Mouse (Mus musculus) myocyte (in vitro differentiated cells): ENCODE measurements at regions not wholly inside any gene's neighbourhood (a gene's known extent, or its start where the extent isn't known, plus 50 kb on each side); places are given as distances from the start of the nearest gene placed in this dataset.

ENCODE experiments used
- H3K27me3 ChIP-seq: one replicate; pipeline ENCODE4 v1.6.1; 2011; ENCODE audit not compliant: control insufficient read depth, insufficient read depth, insufficient read length
- H3K36me3 ChIP-seq: one replicate; pipeline ENCODE4 v1.6.1; 2011; ENCODE audit not compliant: control insufficient read depth, insufficient read depth
- H3K4me2 ChIP-seq: one replicate; pipeline ENCODE4 v1.6.1; 2011; ENCODE audit warnings: low read depth, control low read depth
- H3K4me3 ChIP-seq: one replicate; pipeline ENCODE4 v1.5.1; 2011; ENCODE audit warnings: mild to moderate bottlenecking, control low read depth, moderate library complexity
- H3K79me2 ChIP-seq: one replicate; pipeline ENCODE4 v1.6.1; 2011; ENCODE audit not compliant: control insufficient read depth, insufficient read depth
- H3ac ChIP-seq: one replicate; pipeline ENCODE4 v1.6.1; 2011; ENCODE audit not compliant: control insufficient read depth, insufficient read length
- CEBPB ChIP-seq: IDR thresholded peaks from 2 replicates; pipeline ENCODE4 v1.6.1; 2011; ENCODE audit warnings: mild to moderate bottlenecking, moderate library complexity; ENCODE audit not compliant: poor library complexity, insufficient read depth, severe bottlenecking
- E2F4 ChIP-seq: IDR thresholded peaks from one replicate; pipeline ENCODE4 v1.6.1; 2011; ENCODE audit warnings: mild to moderate bottlenecking, control low read depth, moderate library complexity; ENCODE audit not compliant: insufficient read depth
- MAX ChIP-seq: IDR thresholded peaks from one replicate; pipeline ENCODE4 v1.6.1; 2011; ENCODE audit warnings: low read depth, mild to moderate bottlenecking, control low read depth
- MYOD1 ChIP-seq, 3 experiments: IDR thresholded peaks; one replicate each; pipeline ENCODE4 v1.6.1; 2011; ENCODE audit warnings: control low read depth in 2 of 3, low read depth in 2 of 3, mild to moderate bottlenecking in 2 of 3, moderate library complexity in 1 of 3; ENCODE audit not compliant: insufficient read length in 2 of 3, control insufficient read depth in 1 of 3
- MYOG ChIP-seq, 3 experiments: IDR thresholded peaks; one replicate each; pipeline ENCODE4 v1.6.1; 2011; ENCODE audit warnings: control low read depth in 2 of 3, low read depth in 2 of 3, mild to moderate bottlenecking in 2 of 3; ENCODE audit not compliant: insufficient read length in 2 of 3, control insufficient read depth in 1 of 3, insufficient read depth in 1 of 3
- POLR2A ChIP-seq: IDR thresholded peaks from one replicate; pipeline ENCODE4 v1.6.1; 2011; ENCODE audit warnings: low read depth, mild to moderate bottlenecking, control low read depth, moderate library complexity; ENCODE audit not compliant: insufficient read length
- POLR2AphosphoS2 ChIP-seq: IDR thresholded peaks from one replicate; pipeline ENCODE4 v1.6.1; 2011; ENCODE audit warnings: low read depth, control low read depth; ENCODE audit not compliant: insufficient read length
- REST ChIP-seq: IDR thresholded peaks from one replicate; pipeline ENCODE4 v1.6.1; 2011; ENCODE audit warnings: mild to moderate bottlenecking, control low read depth, moderate library complexity; ENCODE audit not compliant: insufficient read depth, insufficient read length
- SRF ChIP-seq: IDR thresholded peaks from one replicate; pipeline ENCODE4 v1.6.1; 2011; ENCODE audit warnings: low read depth; ENCODE audit not compliant: control insufficient read depth, insufficient read length
- TCF12 ChIP-seq: IDR thresholded peaks from one replicate; pipeline ENCODE4 v1.6.1; 2011; ENCODE audit warnings: mild to moderate bottlenecking, control low read depth; ENCODE audit not compliant: poor library complexity, insufficient read depth, severe bottlenecking
- TCF3 ChIP-seq: IDR thresholded peaks from one replicate; pipeline ENCODE4 v1.6.1; 2011; ENCODE audit warnings: low read depth, control low read depth; ENCODE audit not compliant: insufficient read length
- USF1 ChIP-seq: IDR thresholded peaks from one replicate; pipeline ENCODE4 v1.6.1; 2011; ENCODE audit warnings: low read depth, mild to moderate bottlenecking, control low read depth, moderate library complexity

DNA sequence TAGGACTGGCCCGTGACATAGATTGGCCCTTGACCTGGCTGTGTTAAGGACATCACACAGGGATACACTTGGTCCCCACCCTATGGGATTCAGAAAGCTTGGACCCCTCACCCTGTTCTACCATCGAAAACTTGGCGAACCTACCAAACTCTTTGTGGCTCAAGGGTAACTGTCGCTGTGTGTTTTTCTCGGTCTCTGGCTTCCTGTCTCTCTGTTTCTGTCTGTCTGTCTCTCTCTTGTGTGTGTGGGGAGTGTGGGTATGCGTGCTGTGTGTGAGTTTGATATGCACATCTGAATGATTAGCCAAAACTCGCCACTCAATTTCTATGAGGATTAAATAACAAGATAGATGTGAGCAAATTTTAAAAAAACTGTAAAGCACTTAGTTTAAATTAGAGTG lies 66.0 kb upstream of the Maml3 start:
- TF ChIP-seq REST: no peak
- TF ChIP-seq TCF12: no peak
- TF ChIP-seq MAX: no peak
- TF ChIP-seq TCF3: no peak
- no peak for TF ChIP-seq E2F4
- no peak for TF ChIP-seq CEBPB
- no peak for TF ChIP-seq USF1
- no peak for TF ChIP-seq POLR2AphosphoS2
- Histone ChIP-seq H3K27me3 (no peaks in the 10 kb centered on the region), H3K79me2 (no peaks in the 10 kb centered on the region), H3K36me3 (no peaks in the 10 kb centered on the region), H3K4me3 (no peak overlapping the region), H3ac (no peak overlapping the region), H3K4me2 (no peak overlapping the region)

DNA sequence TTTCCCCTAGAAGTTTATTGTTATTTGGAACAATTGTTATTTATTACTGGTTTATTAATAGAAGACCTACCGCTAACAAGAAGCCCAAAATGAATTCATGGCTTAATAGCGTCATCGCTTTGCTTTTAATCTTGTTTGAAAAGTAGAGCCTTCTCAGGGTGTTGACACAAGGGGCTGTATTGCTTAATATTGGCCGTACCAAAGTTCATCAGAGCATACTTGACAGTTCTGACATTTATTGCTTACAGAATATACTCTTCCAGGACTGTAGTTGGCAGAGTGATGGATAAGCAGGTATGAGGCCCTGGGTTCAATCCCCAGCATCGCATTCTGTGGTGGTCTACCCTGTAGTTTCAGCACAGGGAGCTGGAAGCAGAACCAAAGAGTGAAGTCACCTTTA lies 66.4 kb upstream of the Maml3 start:
- H3K4me2 ChIP-seq: no peak overlapping the region
- H3K4me3 ChIP-seq: no peak overlapping the region
- H3K79me2 ChIP-seq: no peaks in the 10 kb centered on the region
- H3K27me3 ChIP-seq: no peaks in the 10 kb centered on the region
- H3K36me3 ChIP-seq: no peaks in the 10 kb centered on the region
- TF ChIP-seq CEBPB: no peak
- TF ChIP-seq TCF12: no peak
- no peak for TF ChIP-seq E2F4
- no peak for TF ChIP-seq USF1
- TF ChIP-seq MAX: no peak
- TF ChIP-seq REST: no peak
- no peak for TF ChIP-seq MYOD1 (IDR thresholded peaks at IDR 0.05; ENCODE audit: control insufficient read depth in 1 of 3, insufficient read length in 2 of 3, low read depth in 2 of 3)
- TF ChIP-seq POLR2AphosphoS2: no peak
- no peak for TF ChIP-seq MYOG (IDR thresholded peaks at IDR 0.05; ENCODE audit: control insufficient read depth in 1 of 3, insufficient read depth in 1 of 3, insufficient read length in 2 of 3, low read depth in 2 of 3)
- TF ChIP-seq TCF3: no peak
- TF ChIP-seq SRF: no peak
- TF ChIP-seq POLR2A: no peak
- no peak overlapping the region for H3ac ChIP-seq

DNA sequence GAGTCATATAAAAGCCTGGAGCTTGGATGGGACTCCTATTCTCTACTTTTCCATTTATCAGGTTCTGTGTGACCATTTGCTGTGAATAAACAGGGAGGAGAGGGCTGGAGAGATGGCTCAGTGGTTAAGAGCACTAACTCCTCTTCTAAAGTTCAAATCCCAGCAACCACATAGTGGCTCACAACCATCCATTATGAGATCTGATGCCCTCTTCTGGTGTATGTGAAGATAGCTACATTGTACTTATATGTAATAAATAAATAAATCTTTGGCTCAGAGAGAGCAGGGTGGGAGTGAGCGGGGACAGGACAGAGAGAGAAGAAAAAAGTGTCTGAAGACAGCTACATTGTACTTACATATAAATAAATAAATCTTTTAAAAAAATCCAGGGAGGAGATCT lies 68.6 kb upstream of the Maml3 start:
- Histone ChIP-seq H3K36me3 (no peaks in the 10 kb centered on the region), H3K79me2 (no peaks in the 10 kb centered on the region), H3ac (no peak overlapping the region), H3K4me3 (no peak overlapping the region), H3K27me3 (no peaks in the 10 kb centered on the region), H3K4me2 (no peak overlapping the region)
- TF ChIP-seq TCF12: no peak
- TF ChIP-seq POLR2AphosphoS2: no peak
- no peak for TF ChIP-seq USF1
- no peak for TF ChIP-seq MYOG (IDR thresholded peaks at IDR 0.05; ENCODE audit: control insufficient read depth in 1 of 3, insufficient read depth in 1 of 3, insufficient read length in 2 of 3, low read depth in 2 of 3)
- TF ChIP-seq E2F4: no peak
- TF ChIP-seq TCF3: no peak

DNA sequence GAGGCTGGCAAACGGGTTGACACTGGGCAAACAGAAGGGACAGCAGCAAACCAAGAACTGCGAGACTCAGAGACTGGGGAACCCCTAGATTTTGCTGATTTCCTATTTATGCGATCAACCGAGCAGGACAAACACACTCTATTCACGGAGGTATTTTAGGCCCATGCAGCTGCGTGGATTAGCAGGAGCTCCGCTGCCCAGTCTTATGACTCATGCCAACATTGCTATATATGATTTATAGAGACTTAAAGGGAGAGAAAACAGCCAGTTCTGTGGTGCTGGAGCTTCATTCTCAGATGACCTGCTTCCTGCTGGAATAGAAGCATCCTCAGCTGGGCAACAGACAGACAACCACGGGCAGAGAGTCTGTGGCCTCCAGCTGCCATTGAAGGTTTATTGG lies 71.2 kb upstream of the Maml3 start:
- no peaks in the 10 kb centered on the region for H3K36me3 ChIP-seq

DNA sequence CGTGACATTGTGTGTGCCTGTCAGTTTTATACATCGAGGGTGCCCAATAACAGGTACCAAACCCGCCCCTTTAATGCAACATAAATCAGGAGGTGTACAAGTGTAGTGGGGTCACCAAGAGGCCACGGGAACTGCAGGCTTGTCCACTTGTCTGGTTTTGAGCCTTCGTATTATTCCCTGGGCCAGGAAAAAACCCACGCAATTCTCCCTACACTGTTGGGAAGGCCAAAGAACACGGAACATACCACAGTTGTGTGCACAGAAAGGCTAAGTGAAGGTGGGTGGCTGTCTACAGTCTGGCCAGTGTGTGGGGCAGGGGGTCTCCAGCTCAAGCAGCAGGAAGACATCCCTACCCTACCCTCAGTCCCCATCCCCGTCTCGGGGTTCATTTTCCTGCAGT lies 74.0 kb upstream of the Maml3 start:
- Histone ChIP-seq H3K4me2 (peak overlapping the region; percentile 84), H3K36me3 (no peaks in the 10 kb centered on the region)

More for the DNA sequence above, 71.2 kb upstream of the Maml3 start:
- Histone ChIP-seq H3K4me2 (peak overlapping the region; percentile 66), H3K27me3 (no peaks in the 10 kb centered on the region), H3K4me3 (no peak overlapping the region), H3ac (no peak overlapping the region), H3K79me2 (no peaks in the 10 kb centered on the region)
- TF ChIP-seq MYOD1 (IDR thresholded peaks at IDR 0.05; ENCODE audit: control insufficient read depth in 1 of 3, insufficient read length in 2 of 3, low read depth in 2 of 3) (peak in 2 of 3 experiments; percentile 15 to 30), POLR2A (no peak)

More for the DNA sequence above, 74.0 kb upstream of the Maml3 start:
- H3ac ChIP-seq: no peak overlapping the region
- H3K4me3 ChIP-seq: peak overlapping the region; percentile 11
- H3K79me2 ChIP-seq: no peaks in the 10 kb centered on the region
- no peak for TF ChIP-seq POLR2AphosphoS2
- TF ChIP-seq MYOD1 (IDR thresholded peaks at IDR 0.05; ENCODE audit: control insufficient read depth in 1 of 3, insufficient read length in 2 of 3, low read depth in 2 of 3): no peak
- TF ChIP-seq SRF: no peak
- no peak for TF ChIP-seq POLR2A
- TF ChIP-seq MAX: no peak
- TF ChIP-seq USF1: no peak
- TF ChIP-seq MYOG (IDR thresholded peaks at IDR 0.05; ENCODE audit: control insufficient read depth in 1 of 3, insufficient read depth in 1 of 3, insufficient read length in 2 of 3, low read depth in 2 of 3): no peak
- no peak for TF ChIP-seq REST
- no peak for TF ChIP-seq TCF3
- TF ChIP-seq TCF12: no peak
- no peak for TF ChIP-seq E2F4
- TF ChIP-seq CEBPB: no peak
- H3K27me3 ChIP-seq: no peaks in the 10 kb centered on the region
